Mouse (Mus musculus) myocyte (in vitro differentiated cells): ENCODE data around the gene Uso1. TPM values are rescaled to one million over a fixed set of nuclear protein-coding genes. Genes with fewer than 3 reads are reported as not detected.

Source experiments
- H3K27me3 ChIP-seq: one replicate; pipeline ENCODE4 v1.6.1; 2011; ENCODE audit not compliant: control insufficient read depth, insufficient read depth, insufficient read length
- H3K36me3 ChIP-seq: one replicate; pipeline ENCODE4 v1.6.1; 2011; ENCODE audit not compliant: control insufficient read depth, insufficient read depth
- H3K4me2 ChIP-seq: one replicate; pipeline ENCODE4 v1.6.1; 2011; ENCODE audit warnings: low read depth, control low read depth
- H3K4me3 ChIP-seq: one replicate; pipeline ENCODE4 v1.5.1; 2011; ENCODE audit warnings: mild to moderate bottlenecking, control low read depth, moderate library complexity
- H3K79me2 ChIP-seq: one replicate; pipeline ENCODE4 v1.6.1; 2011; ENCODE audit not compliant: control insufficient read depth, insufficient read depth
- H3ac ChIP-seq: one replicate; pipeline ENCODE4 v1.6.1; 2011; ENCODE audit not compliant: control insufficient read depth, insufficient read length
- CEBPB ChIP-seq: IDR thresholded peaks from 2 replicates; pipeline ENCODE4 v1.6.1; 2011; ENCODE audit warnings: mild to moderate bottlenecking, moderate library complexity; ENCODE audit not compliant: poor library complexity, insufficient read depth, severe bottlenecking
- E2F4 ChIP-seq: IDR thresholded peaks from one replicate; pipeline ENCODE4 v1.6.1; 2011; ENCODE audit warnings: mild to moderate bottlenecking, control low read depth, moderate library complexity; ENCODE audit not compliant: insufficient read depth
- MAX ChIP-seq: IDR thresholded peaks from one replicate; pipeline ENCODE4 v1.6.1; 2011; ENCODE audit warnings: low read depth, mild to moderate bottlenecking, control low read depth
- MYOD1 ChIP-seq, 3 experiments: IDR thresholded peaks; one replicate each; pipeline ENCODE4 v1.6.1; 2011; ENCODE audit warnings: control low read depth in 2 of 3, low read depth in 2 of 3, mild to moderate bottlenecking in 2 of 3, moderate library complexity in 1 of 3; ENCODE audit not compliant: insufficient read length in 2 of 3, control insufficient read depth in 1 of 3
- MYOG ChIP-seq, 3 experiments: IDR thresholded peaks; one replicate each; pipeline ENCODE4 v1.6.1; 2011; ENCODE audit warnings: control low read depth in 2 of 3, low read depth in 2 of 3, mild to moderate bottlenecking in 2 of 3; ENCODE audit not compliant: insufficient read length in 2 of 3, control insufficient read depth in 1 of 3, insufficient read depth in 1 of 3
- POLR2A ChIP-seq: IDR thresholded peaks from one replicate; pipeline ENCODE4 v1.6.1; 2011; ENCODE audit warnings: low read depth, mild to moderate bottlenecking, control low read depth, moderate library complexity; ENCODE audit not compliant: insufficient read length
- POLR2AphosphoS2 ChIP-seq: IDR thresholded peaks from one replicate; pipeline ENCODE4 v1.6.1; 2011; ENCODE audit warnings: low read depth, control low read depth; ENCODE audit not compliant: insufficient read length
- REST ChIP-seq: IDR thresholded peaks from one replicate; pipeline ENCODE4 v1.6.1; 2011; ENCODE audit warnings: mild to moderate bottlenecking, control low read depth, moderate library complexity; ENCODE audit not compliant: insufficient read depth, insufficient read length
- SRF ChIP-seq: IDR thresholded peaks from one replicate; pipeline ENCODE4 v1.6.1; 2011; ENCODE audit warnings: low read depth; ENCODE audit not compliant: control insufficient read depth, insufficient read length
- TCF12 ChIP-seq: IDR thresholded peaks from one replicate; pipeline ENCODE4 v1.6.1; 2011; ENCODE audit warnings: mild to moderate bottlenecking, control low read depth; ENCODE audit not compliant: poor library complexity, insufficient read depth, severe bottlenecking
- TCF3 ChIP-seq: IDR thresholded peaks from one replicate; pipeline ENCODE4 v1.6.1; 2011; ENCODE audit warnings: low read depth, control low read depth; ENCODE audit not compliant: insufficient read length
- USF1 ChIP-seq: IDR thresholded peaks from one replicate; pipeline ENCODE4 v1.6.1; 2011; ENCODE audit warnings: low read depth, mild to moderate bottlenecking, control low read depth, moderate library complexity
- polyA plus RNA-seq: library from polyadenylated mRNA; unstranded; fragments of >200 nt; fragmentation: generic; extraction: Trizol; gene quantifications from one replicate; pipeline ENCODE4 v1.2.1, GENCODE M21; 2012; ENCODE audit warnings: missing spikeins

The Uso1 gene
- polyA plus RNA-seq, 1 experiment: 55.2 TPM

DNA sequence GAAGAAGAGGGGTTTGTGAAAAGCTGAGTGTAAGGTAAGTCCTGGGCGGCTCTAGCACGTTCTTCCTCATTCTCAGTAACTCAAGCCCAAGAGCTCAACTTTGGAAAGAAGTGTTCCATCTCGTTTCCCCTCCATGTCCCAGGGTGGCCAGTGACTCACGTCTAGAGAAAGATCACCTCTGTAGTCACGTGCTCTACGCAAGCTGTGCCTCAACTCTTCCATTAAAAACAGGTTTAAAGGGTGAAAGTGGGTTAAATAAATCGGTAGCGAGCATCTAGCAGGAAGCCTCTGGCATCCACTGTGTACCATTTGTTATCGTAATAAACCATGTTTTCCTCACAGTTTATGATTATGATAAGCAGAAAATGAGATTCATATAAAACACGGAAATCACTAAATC is 94.1 kb downstream of the Uso1 start:
- no peak overlapping the region for H3K4me3 ChIP-seq
- no peak overlapping the region for H3ac ChIP-seq
- H3K27me3 ChIP-seq: no peaks in the 10 kb centered on the region
- no peak overlapping the region for H3K4me2 ChIP-seq
- TF ChIP-seq POLR2A (no peak), TCF12 (no peak), TCF3 (no peak), MAX (no peak), MYOD1 (IDR thresholded peaks at IDR 0.05; ENCODE audit: control insufficient read depth in 1 of 3, insufficient read length in 2 of 3, low read depth in 2 of 3) (no peak), REST (no peak), E2F4 (no peak)
- H3K79me2 ChIP-seq: no peaks in the 10 kb centered on the region
- H3K36me3 ChIP-seq: no peaks in the 10 kb centered on the region

DNA sequence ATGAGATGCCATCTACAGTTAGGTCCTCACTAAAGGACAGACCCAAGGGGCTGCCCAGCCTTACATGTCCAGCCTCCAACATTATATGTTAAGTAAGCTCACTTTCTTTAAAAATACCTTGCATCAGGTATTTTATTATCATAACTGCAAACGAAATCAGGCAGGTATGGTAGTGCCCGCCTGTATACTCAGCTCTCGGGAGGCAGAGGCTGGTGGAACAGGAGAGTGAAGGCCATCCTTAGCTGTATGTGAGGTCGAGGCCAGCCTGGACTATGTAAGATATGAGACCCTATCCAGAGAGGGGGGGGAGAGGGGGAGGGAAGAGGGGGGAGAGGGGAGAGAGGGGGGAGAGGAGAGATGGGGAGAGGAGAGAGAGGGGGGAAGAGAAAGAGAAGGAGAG is 95.6 kb downstream of the Uso1 start:
- no peaks in the 10 kb centered on the region for H3K27me3 ChIP-seq
- TF ChIP-seq E2F4: no peak
- no peak for TF ChIP-seq MYOD1 (IDR thresholded peaks at IDR 0.05; ENCODE audit: control insufficient read depth in 1 of 3, insufficient read length in 2 of 3, low read depth in 2 of 3)
- TF ChIP-seq POLR2A: no peak
- no peak for TF ChIP-seq REST
- no peak for TF ChIP-seq TCF12
- H3K36me3 ChIP-seq: no peaks in the 10 kb centered on the region
- H3K4me2 ChIP-seq: no peak overlapping the region
- H3K79me2 ChIP-seq: no peaks in the 10 kb centered on the region
- H3K4me3 ChIP-seq: no peak overlapping the region
- no peak overlapping the region for H3ac ChIP-seq

DNA sequence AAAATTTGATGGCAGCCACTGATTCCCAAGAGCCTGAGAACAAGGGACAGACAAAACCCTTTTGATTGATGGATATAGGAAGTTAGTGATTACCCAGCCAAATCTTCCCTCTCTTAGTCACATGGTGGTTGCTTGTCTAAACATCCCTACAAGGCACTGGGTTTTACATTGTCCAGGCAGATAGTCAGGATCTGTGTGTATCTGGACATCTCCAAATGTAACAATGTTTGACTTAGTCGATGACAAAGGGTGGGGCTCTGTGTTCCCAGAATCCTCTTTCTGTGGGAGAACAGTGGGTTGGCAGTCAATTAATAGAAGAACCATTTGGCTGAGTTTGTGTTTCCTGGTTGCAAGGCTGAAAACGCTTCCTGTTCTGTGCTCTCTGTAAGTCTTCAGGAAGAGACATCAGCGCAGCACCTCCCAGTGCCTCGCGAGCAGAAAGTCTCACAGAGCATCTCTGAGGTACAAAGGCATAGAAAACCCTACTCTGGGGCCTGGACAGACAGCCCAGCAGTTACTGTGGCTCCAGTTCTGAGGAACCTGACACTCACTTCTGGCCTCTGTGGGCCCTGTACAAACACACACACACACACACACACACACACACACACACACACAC is 97.3 kb downstream of the Uso1 start:
- Histone ChIP-seq H3K4me2 (no peak overlapping the region), H3K4me3 (no peak overlapping the region), H3ac (no peak overlapping the region), H3K36me3 (no peaks in the 10 kb centered on the region), H3K27me3 (no peaks in the 10 kb centered on the region), H3K79me2 (no peaks in the 10 kb centered on the region)
- TF ChIP-seq MYOD1 (IDR thresholded peaks at IDR 0.05; ENCODE audit: control insufficient read depth in 1 of 3, insufficient read length in 2 of 3, low read depth in 2 of 3): no peak
- TF ChIP-seq TCF3: no peak
- TF ChIP-seq SRF: no peak
- TF ChIP-seq CEBPB: no peak
- no peak for TF ChIP-seq REST
- TF ChIP-seq POLR2AphosphoS2: no peak
- TF ChIP-seq MYOG (IDR thresholded peaks at IDR 0.05; ENCODE audit: control insufficient read depth in 1 of 3, insufficient read depth in 1 of 3, insufficient read length in 2 of 3, low read depth in 2 of 3): no peak
- no peak for TF ChIP-seq TCF12
- no peak for TF ChIP-seq USF1
- no peak for TF ChIP-seq MAX

DNA sequence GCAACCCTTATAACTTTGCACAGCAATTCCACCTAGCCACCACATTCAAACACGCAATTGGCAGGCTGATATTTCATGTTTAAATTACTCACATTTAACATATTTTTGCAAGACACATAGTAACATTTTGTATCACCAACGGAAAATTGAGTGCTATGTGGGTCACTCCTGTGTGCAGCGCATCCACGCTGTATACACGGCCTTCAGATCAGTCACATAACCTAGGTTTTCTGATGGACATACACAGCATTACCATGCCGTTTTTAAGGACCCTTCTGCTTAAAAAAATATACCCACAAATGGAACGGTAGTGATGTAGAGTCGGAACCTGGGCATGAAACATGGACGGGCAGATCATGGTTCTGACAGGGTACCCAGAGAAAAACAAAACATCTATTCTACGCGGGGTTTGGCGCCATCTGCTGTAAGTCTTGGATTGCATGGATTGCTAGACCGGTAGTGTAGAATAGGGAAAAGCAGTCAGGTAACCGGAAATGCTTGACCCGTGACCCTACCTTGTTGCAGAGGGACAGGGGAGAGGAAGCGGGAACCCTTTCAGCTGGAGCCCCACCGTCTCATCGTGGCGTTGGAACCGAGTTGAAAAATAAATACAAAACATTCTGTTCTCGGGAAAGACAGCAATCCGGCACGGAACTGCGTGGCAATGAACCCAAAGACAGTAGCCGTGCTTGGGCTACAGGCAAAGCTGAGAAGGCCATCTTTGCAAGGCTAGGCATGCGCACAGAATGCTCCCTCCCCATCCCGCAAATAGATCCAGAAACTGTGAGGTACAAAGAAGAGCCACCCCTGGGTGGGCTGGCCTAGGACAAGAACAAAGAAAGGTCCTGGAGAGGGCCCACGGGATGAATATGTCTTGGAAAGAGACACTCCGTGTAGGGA is 101.8 kb downstream of the Uso1 start:
- H3K36me3 ChIP-seq: no peaks in the 10 kb centered on the region
- no peaks in the 10 kb centered on the region for H3K27me3 ChIP-seq
- H3K4me3 ChIP-seq: no peak overlapping the region
- no peaks in the 10 kb centered on the region for H3K79me2 ChIP-seq
- H3K4me2 ChIP-seq: no peak overlapping the region
- H3ac ChIP-seq: no peak overlapping the region
- TF ChIP-seq POLR2A (no peak), POLR2AphosphoS2 (no peak), CEBPB (no peak), MAX (no peak), MYOG (IDR thresholded peaks at IDR 0.05; ENCODE audit: control insufficient read depth in 1 of 3, insufficient read depth in 1 of 3, insufficient read length in 2 of 3, low read depth in 2 of 3) (no peak), REST (no peak), SRF (no peak), USF1 (no peak), TCF12 (no peak), TCF3 (no peak), MYOD1 (IDR thresholded peaks at IDR 0.05; ENCODE audit: control insufficient read depth in 1 of 3, insufficient read length in 2 of 3, low read depth in 2 of 3) (no peak)

DNA sequence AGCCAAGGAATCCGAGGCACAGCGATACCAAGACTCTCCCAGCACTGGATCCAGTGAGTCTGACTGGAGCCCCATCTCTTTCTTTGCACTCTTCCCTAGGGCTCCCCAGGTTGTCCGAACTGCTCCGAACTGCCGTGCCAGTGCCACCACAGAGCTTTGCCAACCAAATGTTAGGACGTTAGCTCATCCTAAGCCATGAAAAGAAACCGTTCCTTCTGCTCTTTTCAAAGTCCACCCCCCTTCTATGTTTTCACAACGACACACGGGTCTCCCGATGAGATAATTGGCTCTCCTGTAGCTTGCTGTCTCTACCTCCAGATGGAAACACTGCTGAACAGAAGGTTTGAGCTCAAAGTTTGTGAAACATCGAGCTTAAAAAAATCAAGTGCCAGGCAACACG is 103.0 kb downstream of the Uso1 start:
- Histone ChIP-seq H3K4me2 (no peak overlapping the region), H3K27me3 (no peaks in the 10 kb centered on the region), H3K4me3 (no peak overlapping the region), H3K79me2 (no peaks in the 10 kb centered on the region), H3ac (no peak overlapping the region), H3K36me3 (no peaks in the 10 kb centered on the region)
- TF ChIP-seq MAX (no peak), MYOD1 (IDR thresholded peaks at IDR 0.05; ENCODE audit: control insufficient read depth in 1 of 3, insufficient read length in 2 of 3, low read depth in 2 of 3) (no peak), POLR2AphosphoS2 (no peak), SRF (no peak), MYOG (IDR thresholded peaks at IDR 0.05; ENCODE audit: control insufficient read depth in 1 of 3, insufficient read depth in 1 of 3, insufficient read length in 2 of 3, low read depth in 2 of 3) (no peak)
